Mouse (Mus musculus) MEL (cell line): Measurements from ENCODE around the gene Resp18. TPM values are rescaled to one million over a fixed set of nuclear protein-coding genes. Genes with fewer than 3 reads are reported as not detected.

Experiments
- DNase-seq: peaks from one replicate; pipeline ENCODE4 v3.0.0; 2011; ENCODE audit warnings: low read depth, low spot score
- H3K27ac ChIP-seq: 2 replicates; pipeline ENCODE4 v1.5.1; 2012; ENCODE audit warnings: low read depth, mild to moderate bottlenecking, control low read depth, low read length, moderate library complexity; ENCODE audit not compliant: control insufficient read depth
- H3K27me3 ChIP-seq, 2 experiments: fragments of 150-350 bp in 1 of 2; sonication (generic) in 1 of 2; 2 replicates each; pipeline ENCODE4 v1.6.1; 2012; ENCODE audit warnings: low read length in 2 of 2, mild to moderate bottlenecking in 2 of 2, improper control_type of control experiment in 1 of 2, moderate library complexity in 1 of 2; ENCODE audit not compliant: insufficient read depth in 2 of 2, control insufficient read depth in 1 of 2
- H3K36me3 ChIP-seq, 2 experiments: 2 replicates each; pipeline ENCODE4 v1.6.1; 2012 to 2014; ENCODE audit warnings: low read length in 2 of 2, improper control_type of control experiment in 1 of 2, inconsistent platforms in 1 of 2, mild to moderate bottlenecking in 1 of 2; ENCODE audit not compliant: insufficient read depth in 2 of 2, control insufficient read depth in 1 of 2
- H3K4me1 ChIP-seq, 2 experiments: fragments of 150-350 bp in 1 of 2; sonication (generic) in 1 of 2; 2 replicates each; pipeline ENCODE4 v1.6.1; 2012; ENCODE audit warnings: low read length in 2 of 2, improper control_type of control experiment in 1 of 2, mild to moderate bottlenecking in 1 of 2; ENCODE audit not compliant: insufficient read depth in 2 of 2, control insufficient read depth in 1 of 2
- H3K4me3 ChIP-seq, 2 experiments: fragments of 150-350 bp in 1 of 2; sonication (generic) in 1 of 2; 2 replicates each; pipeline ENCODE4 v1.5.1; 2012; ENCODE audit warnings: low read depth in 2 of 2, low read length in 2 of 2, mild to moderate bottlenecking in 2 of 2, moderate library complexity in 2 of 2, control low read depth in 1 of 2, improper control_type of control experiment in 1 of 2; ENCODE audit not compliant: control insufficient read depth in 1 of 2, insufficient read depth in 1 of 2
- H3K79me2 ChIP-seq: 2 replicates; pipeline ENCODE4 v1.6.1; 2012; ENCODE audit warnings: mild to moderate bottlenecking, low read length, moderate library complexity; ENCODE audit not compliant: control insufficient read depth, poor library complexity, insufficient read depth
- H3K9ac ChIP-seq: 2 replicates; pipeline ENCODE4 v1.6.1; 2012; ENCODE audit warnings: low read depth, mild to moderate bottlenecking, control low read depth, low read length, moderate library complexity; ENCODE audit not compliant: control insufficient read depth, poor library complexity, severe bottlenecking
- H3K9me3 ChIP-seq: fragments of 150-350 bp; sonication (generic); replicated peaks from 2 replicates; pipeline ENCODE4 v1.6.1; 2012; ENCODE audit warnings: mild to moderate bottlenecking, low read length, improper control_type of control experiment, moderate library complexity; ENCODE audit not compliant: insufficient read depth
- BHLHE40 ChIP-seq: IDR thresholded peaks from 2 replicates; pipeline ENCODE4 v1.6.1; 2012; ENCODE audit warnings: low read depth, mild to moderate bottlenecking, inconsistent platforms, low read length, improper control_type of control experiment, borderline replicate concordance
- CHD1 ChIP-seq: IDR thresholded peaks from 2 replicates; pipeline ENCODE4 v1.6.1; 2012; ENCODE audit warnings: low read depth, mild to moderate bottlenecking, inconsistent platforms, low read length, improper control_type of control experiment
- CHD2 ChIP-seq: IDR thresholded peaks from 2 replicates; pipeline ENCODE4 v1.6.1; 2011; ENCODE audit warnings: low read length, improper control_type of control experiment
- E2F4 ChIP-seq: IDR thresholded peaks from 2 replicates; pipeline ENCODE4 v1.6.1; 2011; ENCODE audit warnings: low read depth, low read length, improper control_type of control experiment, borderline replicate concordance
- ELF1 ChIP-seq: IDR thresholded peaks from 2 replicates; pipeline ENCODE4 v1.6.1; 2014; ENCODE audit warnings: low read depth, mild to moderate bottlenecking, inconsistent platforms, low read length, improper control_type of control experiment, moderate library complexity
- EP300 ChIP-seq, 2 experiments: IDR thresholded peaks; 2 replicates each; pipeline ENCODE4 v1.6.1; 2011; ENCODE audit warnings: improper control_type of control experiment in 2 of 2, low read length in 2 of 2, low read depth in 1 of 2, mild to moderate bottlenecking in 1 of 2
- ETS1 ChIP-seq: IDR thresholded peaks from 2 replicates; pipeline ENCODE4 v1.6.1; 2012; ENCODE audit warnings: low read depth, mild to moderate bottlenecking, inconsistent platforms, low read length, improper control_type of control experiment, moderate library complexity
- HCFC1 ChIP-seq: IDR thresholded peaks from 2 replicates; pipeline ENCODE4 v1.6.1; 2012; ENCODE audit warnings: low read depth, mild to moderate bottlenecking, inconsistent platforms, low read length, improper control_type of control experiment, moderate library complexity
- JUND ChIP-seq: IDR thresholded peaks from 2 replicates; pipeline ENCODE4 v1.6.1; 2011; ENCODE audit warnings: low read depth, mild to moderate bottlenecking, improper control_type of control experiment, low read length
- MAX ChIP-seq: IDR thresholded peaks from 2 replicates; pipeline ENCODE4 v1.6.1; 2011; ENCODE audit warnings: low read length, improper control_type of control experiment
- MYB ChIP-seq: IDR thresholded peaks from 2 replicates; pipeline ENCODE4 v1.6.1; 2011; ENCODE audit warnings: mild to moderate bottlenecking, low read depth, low read length, improper control_type of control experiment
- MYC ChIP-seq: IDR thresholded peaks from 2 replicates; pipeline ENCODE4 v1.6.1; 2011; ENCODE audit warnings: low read depth, mild to moderate bottlenecking, low read length, improper control_type of control experiment, moderate library complexity
- POLR2AphosphoS2 ChIP-seq: IDR thresholded peaks from 2 replicates; pipeline ENCODE4 v1.6.1; 2011; ENCODE audit warnings: low read length, improper control_type of control experiment
- RCOR1 ChIP-seq: IDR thresholded peaks from 2 replicates; pipeline ENCODE4 v1.6.1; 2012; ENCODE audit warnings: low read depth, mild to moderate bottlenecking, inconsistent platforms, low read length, improper control_type of control experiment
- SIN3A ChIP-seq: IDR thresholded peaks from 2 replicates; pipeline ENCODE4 v1.6.1; 2012; ENCODE audit warnings: low read length, improper control_type of control experiment, inconsistent platforms
- TAL1 ChIP-seq: IDR thresholded peaks from 2 replicates; pipeline ENCODE4 v1.6.1; 2012; ENCODE audit warnings: mild to moderate bottlenecking, inconsistent platforms, low read length, moderate library complexity, mixed read lengths
- TBP ChIP-seq: IDR thresholded peaks from 2 replicates; pipeline ENCODE4 v1.8.0; 2011; ENCODE audit warnings: low read depth, low read length, improper control_type of control experiment
- TCF12 ChIP-seq: IDR thresholded peaks from 2 replicates; pipeline ENCODE4 v1.6.1; 2014; ENCODE audit warnings: low read depth, mild to moderate bottlenecking, inconsistent platforms, low read length, improper control_type of control experiment, moderate library complexity
- UBTF ChIP-seq: IDR thresholded peaks from 2 replicates; pipeline ENCODE4 v1.6.1; 2012; ENCODE audit warnings: low read depth, mild to moderate bottlenecking, inconsistent platforms, low read length, improper control_type of control experiment, moderate library complexity, borderline replicate concordance; ENCODE audit not compliant: insufficient read depth
- USF2 ChIP-seq, 2 experiments: IDR thresholded peaks; 2 replicates each; pipeline ENCODE4 v1.6.1; 2011 to 2012; ENCODE audit warnings: improper control_type of control experiment in 2 of 2, low read length in 2 of 2, borderline replicate concordance in 1 of 2, inconsistent platforms in 1 of 2, low read depth in 1 of 2, mild to moderate bottlenecking in 1 of 2; ENCODE audit not compliant: insufficient read depth in 1 of 2
- ZC3H11A ChIP-seq: IDR thresholded peaks from 2 replicates; pipeline ENCODE4 v1.6.1; 2012; ENCODE audit warnings: low read depth, mild to moderate bottlenecking, inconsistent platforms, low read length, improper control_type of control experiment
- ZKSCAN1 ChIP-seq: IDR thresholded peaks from 2 replicates; pipeline ENCODE4 v1.6.1; 2012; ENCODE audit warnings: low read depth, mild to moderate bottlenecking, inconsistent platforms, low read length, improper control_type of control experiment, moderate library complexity
- ZNF384 ChIP-seq: IDR thresholded peaks from 2 replicates; pipeline ENCODE4 v1.6.1; 2012; ENCODE audit warnings: low read depth, mild to moderate bottlenecking, inconsistent platforms, low read length, improper control_type of control experiment
- polyA plus RNA-seq, 2 experiments: library from polyadenylated mRNA; stranded (reverse) in 1 of 2; unstranded in 1 of 2; fragments of >175 nt in 1 of 2; fragments of >200 nt in 1 of 2; gene quantifications; 2 replicates each; pipeline versions ENCODE4 v1.2.1 to v1.2.4; 2012; ENCODE audit warnings: low replicate concordance in 2 of 2, low read depth in 1 of 2; ENCODE audit not compliant: insufficient read length in 2 of 2, insufficient read depth in 1 of 2, missing spikeins in 1 of 2
- total RNA-seq: library from RNA; depleted of rRNA; stranded (reverse); fragments of 300-350 nt; gene quantifications from 2 replicates; pipeline ENCODE4 v1.2.3, GENCODE M21; 2012

Resp18 gene
- total and polyA plus RNA-seq, 3 experiments, result not detected

DNA sequence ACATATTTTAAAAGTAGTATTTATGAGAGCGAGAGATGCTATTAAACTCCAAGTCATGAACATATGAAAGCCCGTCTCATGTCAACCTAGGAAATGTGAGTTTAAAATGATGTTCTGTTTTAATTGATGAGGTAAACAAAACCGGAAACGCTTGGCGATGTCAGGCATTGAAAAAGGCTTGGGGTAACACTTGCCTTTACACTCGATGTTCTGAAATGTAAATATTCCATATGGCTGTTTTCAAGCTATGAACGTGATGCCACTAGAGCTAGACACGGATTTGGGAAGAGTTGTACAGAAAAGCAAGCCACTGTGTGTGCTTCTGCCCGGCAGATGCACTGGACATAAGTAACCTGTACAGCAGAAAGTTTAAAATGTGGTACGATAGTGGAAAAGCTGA lies 41.0 kb upstream of the Resp18 start:
- peaks cover 3 to 4% of the 10 kb centered on the region in 2 experiments; a peak in 2 of 4 replicates for H3K4me1 ChIP-seq
- H3K9me3 ChIP-seq, result no peaks in the 10 kb centered on the region
- no peak for DNase-seq
- no peaks in the 10 kb centered on the region for H3K27me3 ChIP-seq
- H3K27ac ChIP-seq, result no peak overlapping the region
- no peak for TF ChIP-seq CHD2
- TF ChIP-seq ZNF384, result no peak
- no peak for TF ChIP-seq MAX
- TF ChIP-seq ZC3H11A, result no peak
- no peak for TF ChIP-seq RCOR1
- H3K9ac ChIP-seq, result no peak overlapping the region
- H3K4me3 ChIP-seq, result no peak overlapping the region
- H3K36me3 ChIP-seq, result no peaks in the 10 kb centered on the region; a peak in 2 of 4 replicates
- H3K79me2 ChIP-seq, result no peaks in the 10 kb centered on the region

DNA sequence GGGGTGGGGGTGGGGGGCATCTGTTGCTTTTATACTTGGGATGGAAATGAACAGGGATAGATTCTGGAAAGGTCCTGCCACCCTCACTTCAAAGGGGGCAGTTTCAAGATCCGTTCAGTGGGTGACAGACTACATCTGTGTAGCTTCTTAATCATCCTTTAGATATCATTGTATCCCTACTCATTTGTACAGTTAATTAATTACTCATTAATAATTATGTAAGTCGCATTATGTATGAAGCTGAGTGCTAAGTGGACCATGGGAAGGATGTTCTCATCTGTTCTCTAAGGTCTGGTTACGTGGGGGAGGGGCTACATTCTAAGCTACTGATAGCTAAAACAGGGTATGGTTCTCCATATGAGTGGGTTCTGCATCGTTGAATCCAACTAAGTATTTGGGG lies 40.5 kb upstream of the Resp18 start:
- Histone ChIP-seq H3K4me3 (no peak overlapping the region), H3K9ac (no peak overlapping the region), H3K27ac (no peak overlapping the region), H3K4me1 (peaks cover 3 to 4% of the 10 kb centered on the region in 2 experiments; a peak in 2 of 4 replicates), H3K27me3 (no peaks in the 10 kb centered on the region), H3K79me2 (no peaks in the 10 kb centered on the region), H3K9me3 (no peaks in the 10 kb centered on the region), H3K36me3 (no peaks in the 10 kb centered on the region; a peak in 2 of 4 replicates)
- DNase-seq, result no peak
- TF ChIP-seq HCFC1 (no peak), MAX (no peak), ZC3H11A (no peak), ZNF384 (no peak), POLR2AphosphoS2 (no peak), TCF12 (no peak), JUND (no peak), TBP (no peak), EP300 (IDR thresholded peaks at IDR 0.05; ENCODE audit: low read depth in 1 of 2, low read length in 2 of 2) (no peak), MYB (no peak), UBTF (no peak)

DNA sequence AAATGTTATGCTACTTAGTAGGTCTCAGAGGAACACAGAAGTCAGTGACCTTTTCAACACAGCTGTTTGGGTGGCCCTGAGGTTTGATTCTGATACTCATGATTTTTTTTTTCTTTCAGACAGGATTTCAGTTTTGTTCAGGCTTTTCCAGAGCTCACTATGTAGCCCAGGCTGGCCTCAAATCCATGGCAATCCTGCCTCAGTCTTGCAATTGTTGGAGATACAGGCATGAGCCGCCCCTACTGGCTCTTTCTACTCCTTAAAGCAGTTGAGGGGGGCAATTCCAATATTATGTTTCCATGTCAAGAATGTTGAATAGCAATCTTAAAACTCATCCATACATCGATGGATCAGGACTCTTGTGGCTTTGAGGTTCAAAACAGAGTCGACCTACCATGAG lies 40.1 kb upstream of the Resp18 start:
- Histone ChIP-seq H3K27ac (peak overlapping the region; percentile 57), H3K27me3 (no peaks in the 10 kb centered on the region), H3K79me2 (no peaks in the 10 kb centered on the region), H3K36me3 (no peaks in the 10 kb centered on the region; a peak in 2 of 4 replicates), H3K9me3 (no peaks in the 10 kb centered on the region), H3K4me3 (peak overlapping the region; percentile 22 to 77), H3K9ac (peak overlapping the region; percentile 66), H3K4me1 (peaks cover 3 to 4% of the 10 kb centered on the region in 2 experiments; a peak in 2 of 4 replicates)
- TF ChIP-seq TBP, result no peak
- TF ChIP-seq ELF1, result no peak
- TF ChIP-seq ETS1, result no peak
- no peak for TF ChIP-seq CHD1
- no peak for TF ChIP-seq MYC
- TF ChIP-seq TAL1, result no peak
- no peak for TF ChIP-seq E2F4
- TF ChIP-seq USF2 (IDR thresholded peaks at IDR 0.05; ENCODE audit: borderline replicate concordance in 1 of 2, insufficient read depth in 1 of 2, low read depth in 1 of 2, low read length in 2 of 2), result no peak
- TF ChIP-seq BHLHE40, result no peak
- TF ChIP-seq ZKSCAN1, result no peak
- no peak for TF ChIP-seq SIN3A
- DNase-seq, result no peak
